ENCODE assay signal across 24 mouse cellular contexts in the genomic region with DNA sequence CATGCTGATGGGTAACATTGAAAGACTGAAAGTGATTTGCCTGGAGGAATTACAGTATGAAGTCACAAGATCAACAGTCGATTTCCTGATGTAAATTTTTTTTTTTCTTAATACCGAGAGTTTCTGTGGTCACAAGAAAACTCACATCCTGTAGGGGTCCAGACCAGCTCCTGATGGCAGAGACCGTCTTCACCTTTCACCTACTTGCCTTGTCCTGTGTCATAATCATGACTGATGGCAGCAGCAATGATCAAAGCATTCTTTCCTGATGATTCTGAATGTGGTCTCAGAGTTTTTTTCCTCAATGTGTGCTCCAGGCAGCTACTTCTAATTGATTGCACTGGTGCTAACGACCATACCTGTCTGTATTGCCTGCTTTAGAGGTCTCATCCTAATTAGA. TPM values are rescaled to one million over a fixed set of nuclear protein-coding genes. Genes with fewer than 3 reads are reported as not detected.
DNase-seq lines count a peak whose midpoint lies in the region; ATAC-seq lines count a peak whose summit lies in the region.
"Had no signal": no experiment of that assay in that cellular context is flagged by ENCODE, and none has a peak within 500 bp of the region (broad histone marks: within the 10 kb centered on the region; RNA-seq: fewer than 3 reads in every experiment).

No protein-coding gene starts in this region.

- DNase-seq in embryo, embryonic 10 days (ENCODE audit: low spot score) = peak; percentile 50
- DNase-seq in embryo, embryonic 11 days = no peak
- peak; percentile 20 for DNase-seq in 3134 (ENCODE audit: extremely low read depth, insufficient read length, low spot score)
- peak; percentile 38 for DNase-seq in Muller cell, postnatal 12 days (ENCODE audit: inconsistent ontology term)
- DNase-seq in layer of hippocampus, adult 8-10 months (ENCODE audit: low spot score in 2 of 2) = no peak
- no peak for DNase-seq in gastrocnemius, postnatal 10 days
- DNase-seq: cerebellum, adult 11-12 months; cerebellum, postnatal 25 days; heart, postnatal 10 days; kidney, postnatal 4 days; spleen, adult 18-20 months; thymus, postnatal 36 days had no signal

- H3K4me2 ChIP-seq in limb, embryonic 15.5 days = no peak overlapping the region
- H3K4me2 ChIP-seq: embryonic facial prominence, embryonic 13.5 days; forebrain, embryonic 15.5 days; heart, embryonic 11.5 days; hindbrain, embryonic 14.5 days; kidney, embryonic 15.5 days; limb, embryonic 13.5 days; liver, embryonic 15.5 days; midbrain, embryonic 13.5 days; neural tube, embryonic 15.5 days had no signal

- no peak overlapping the region for H3K9ac ChIP-seq in limb, embryonic 15.5 days
- H3K9ac ChIP-seq: embryonic facial prominence, embryonic 13.5 days; forebrain, embryonic 15.5 days; hindbrain, embryonic 14.5 days; kidney, embryonic 15.5 days; limb, embryonic 13.5 days; liver, embryonic 15.5 days; midbrain, embryonic 13.5 days; neural tube, embryonic 15.5 days had no signal

- 0 out of 2 replicates have a peak overlapping the region, but pooled peaks have one; percentile 43 for H3K27ac ChIP-seq in limb, embryonic 15.5 days
- H3K27ac ChIP-seq: embryonic facial prominence, embryonic 13.5 days; forebrain, embryonic 15.5 days; hindbrain, embryonic 14.5 days; kidney, embryonic 15.5 days; limb, embryonic 13.5 days; liver, embryonic 15.5 days; midbrain, embryonic 13.5 days; neural tube, embryonic 15.5 days had no signal

- H3K27me3 ChIP-seq in limb, embryonic 15.5 days = no peaks in the 10 kb centered on the region
- H3K27me3 ChIP-seq: embryonic facial prominence, embryonic 13.5 days; forebrain, embryonic 15.5 days; kidney, embryonic 15.5 days; limb, embryonic 13.5 days; liver, embryonic 15.5 days; midbrain, embryonic 13.5 days; neural tube, embryonic 15.5 days had no signal

- no peaks in the 10 kb centered on the region for H3K36me3 ChIP-seq in limb, embryonic 15.5 days
- H3K36me3 ChIP-seq: embryonic facial prominence, embryonic 13.5 days; forebrain, embryonic 15.5 days; kidney, embryonic 15.5 days; limb, embryonic 13.5 days; liver, embryonic 15.5 days; midbrain, embryonic 13.5 days; neural tube, embryonic 15.5 days had no signal

- WGBS in limb, embryonic 15.5 days = 23% methylated on average over 4 of the region's 4 CpGs

- no peak overlapping the region for H3K4me3 ChIP-seq in limb, embryonic 15.5 days
- H3K4me3 ChIP-seq: embryonic facial prominence, embryonic 13.5 days; forebrain, embryonic 15.5 days; kidney, embryonic 15.5 days; limb, embryonic 13.5 days; liver, embryonic 15.5 days; midbrain, embryonic 13.5 days; neural tube, embryonic 15.5 days had no signal

- peaks cover 12% of the 10 kb centered on the region for H3K4me1 ChIP-seq in limb, embryonic 15.5 days
- H3K4me1 ChIP-seq: forebrain, embryonic 15.5 days; liver, embryonic 15.5 days; midbrain, embryonic 13.5 days; neural tube, embryonic 15.5 days had no signal

- ATAC-seq in limb, embryonic 15.5 days (ENCODE audit: insufficient number of reproducible peaks, low FRiP score, low TSS enrichment, low read depth) = no peak
- ATAC-seq: forebrain, embryonic 15.5 days; intestine, embryonic 16.5 days; lung, postnatal 0 days; midbrain, embryonic 13.5 days had no signal

- no peaks in the 10 kb centered on the region for H3K9me3 ChIP-seq in limb, embryonic 15.5 days
- H3K9me3 ChIP-seq: embryonic facial prominence, embryonic 13.5 days; forebrain, embryonic 15.5 days; kidney, embryonic 15.5 days; limb, embryonic 13.5 days; liver, embryonic 15.5 days; midbrain, embryonic 13.5 days; neural tube, embryonic 15.5 days had no signal

RNA-seq across cellular contexts. Expression of a gene that starts 39.9 kb away (rescaled TPM):
- 39.9 and 42.0 TPM in 2 replicates for polyA plus RNA-seq in limb, embryonic 15.5 days (2015; fragmentation: Nextera tagmentation; extraction: Ambion mirVana)
- total RNA-seq in layer of hippocampus, adult 8-10 months (2022) = 10 to 100 TPM; 67.6 to 75.5 (median 72.2) TPM
- total RNA-seq in gastrocnemius, postnatal 10 days (2021) = 10 to 100 TPM in 1 of 2 experiments, 1 to 10 TPM in 1; 8.1 to 10.6 TPM

Comparison
In these comparisons a context has a peak if more than half of its experiments do, and no peak if none do; other contexts are left out.
1. DNase-seq: peak in embryo, embryonic 10 days (single experiment), 3134 (single experiment) and Muller cell, postnatal 12 days (single experiment); none in embryo, embryonic 11 days (single experiment), layer of hippocampus, adult 8-10 months (0 of 2) and gastrocnemius, postnatal 10 days (single experiment).
2. RNA of a gene that starts 39.9 kb away (total RNA-seq): 67.6 to 75.5 TPM in layer of hippocampus, adult 8-10 months; 8.1 to 10.6 TPM in gastrocnemius, postnatal 10 days; every median in the first group is over 4 times any median in the second.